ENCODE assay signal across 12 mouse cellular contexts in genomic region chr1:156584175-156584574, GRCm38 (mm10). TPM values are rescaled to one million over a fixed set of nuclear protein-coding genes. Genes with fewer than 3 reads are reported as not detected.
A peak's percentile ranks its signal among the peaks of the same experiment; 100 is the strongest.
DNase-seq lines count a peak whose midpoint lies in the region; ATAC-seq and TF ChIP-seq lines count a peak whose summit lies in the region.
"Had no signal": no experiment of that assay in that cellular context is flagged by ENCODE, and none has a peak within 500 bp of the region (broad histone marks: within the 10 kb centered on the region; RNA-seq: fewer than 3 reads in every experiment).

No protein-coding gene starts in this region.

- H3K27ac ChIP-seq in forebrain, postnatal 0 days (ENCODE audit: low read depth, low read length): no peak overlapping the region
- H3K27ac ChIP-seq in forebrain, embryonic 12.5 days: no peak overlapping the region
- H3K27ac ChIP-seq in liver, postnatal 0 days (ENCODE audit: low read depth): no peak overlapping the region
- no peak overlapping the region for H3K27ac ChIP-seq in liver, embryonic 11.5 days (ENCODE audit: low read depth, low read length)
- H3K27ac ChIP-seq: forebrain, embryonic 13.5 days; hindbrain, embryonic 12.5 days had no signal

- H3K27me3 ChIP-seq in forebrain, postnatal 0 days (ENCODE audit: insufficient read depth, low read length): no peaks in the 10 kb centered on the region
- H3K27me3 ChIP-seq in forebrain, embryonic 12.5 days: no peaks in the 10 kb centered on the region
- no peaks in the 10 kb centered on the region for H3K27me3 ChIP-seq in liver, postnatal 0 days (ENCODE audit: insufficient read depth, low read length)
- H3K27me3 ChIP-seq in liver, embryonic 11.5 days (replicated peaks; ENCODE audit: control insufficient read depth, insufficient read depth, low read length): no peaks in the 10 kb centered on the region
- H3K27me3 ChIP-seq: forebrain, embryonic 13.5 days; hindbrain, embryonic 12.5 days had no signal

- H3K9ac ChIP-seq in forebrain, postnatal 0 days: no peak overlapping the region
- H3K9ac ChIP-seq in forebrain, embryonic 12.5 days: no peak overlapping the region
- no peak overlapping the region for H3K9ac ChIP-seq in liver, postnatal 0 days (replicated peaks)
- H3K9ac ChIP-seq in liver, embryonic 11.5 days (ENCODE audit: low read depth, low read length): no peak overlapping the region
- H3K9ac ChIP-seq: forebrain, embryonic 13.5 days; hindbrain, embryonic 12.5 days had no signal

- H3K4me3 ChIP-seq in forebrain, postnatal 0 days (ENCODE audit: low read depth, low read length): no peak overlapping the region
- H3K4me3 ChIP-seq in forebrain, embryonic 12.5 days (replicated peaks): no peak overlapping the region
- no peak overlapping the region for H3K4me3 ChIP-seq in liver, postnatal 0 days (ENCODE audit: low read depth, low read length)
- H3K4me3 ChIP-seq in liver, embryonic 11.5 days (ENCODE audit: low read depth, low read length): no peak overlapping the region
- H3K4me3 ChIP-seq: forebrain, embryonic 13.5 days; hindbrain, embryonic 12.5 days had no signal

- WGBS in forebrain, postnatal 0 days: 70% methylated on average over 1 of the region's 1 CpGs
- WGBS in forebrain, embryonic 12.5 days: 90% methylated on average over 1 of the region's 1 CpGs
- 53% methylated on average over 1 of the region's 1 CpGs for WGBS in liver, postnatal 0 days (ENCODE audit: insufficient replicate concordance)
- 74% methylated on average over 1 of the region's 1 CpGs for WGBS in liver, embryonic 11.5 days

- H3K9me3 ChIP-seq in forebrain, postnatal 0 days (ENCODE audit: low read length): no peaks in the 10 kb centered on the region
- H3K9me3 ChIP-seq in forebrain, embryonic 12.5 days: 0 out of 2 replicates have a peak, but pooled peaks cover 3% of the 10 kb centered on the region
- H3K9me3 ChIP-seq in liver, postnatal 0 days (ENCODE audit: low read length): no peaks in the 10 kb centered on the region
- no peaks in the 10 kb centered on the region for H3K9me3 ChIP-seq in liver, embryonic 11.5 days (ENCODE audit: control insufficient read depth, low read length)
- H3K9me3 ChIP-seq: forebrain, embryonic 13.5 days; hindbrain, embryonic 12.5 days had no signal

- H3K4me2 ChIP-seq in forebrain, postnatal 0 days (ENCODE audit: low read depth): no peak overlapping the region
- H3K4me2 ChIP-seq in forebrain, embryonic 12.5 days: no peak overlapping the region
- no peak overlapping the region for H3K4me2 ChIP-seq in liver, postnatal 0 days (ENCODE audit: low read depth, low read length)
- H3K4me2 ChIP-seq in liver, embryonic 11.5 days: no peak overlapping the region
- H3K4me2 ChIP-seq: forebrain, embryonic 13.5 days; hindbrain, embryonic 12.5 days had no signal

- 0 out of 2 replicates have a peak, but pooled peaks cover 6% of the 10 kb centered on the region for H3K4me1 ChIP-seq in forebrain, postnatal 0 days (ENCODE audit: insufficient read depth)
- 0 out of 2 replicates have a peak, but pooled peaks cover 7% of the 10 kb centered on the region for H3K4me1 ChIP-seq in forebrain, embryonic 12.5 days
- H3K4me1 ChIP-seq in liver, postnatal 0 days (ENCODE audit: insufficient read depth): no peaks in the 10 kb centered on the region
- H3K4me1 ChIP-seq in liver, embryonic 11.5 days (replicated peaks; ENCODE audit: control insufficient read depth, insufficient read depth, low read length): no peaks in the 10 kb centered on the region
- H3K4me1 ChIP-seq: hindbrain, embryonic 12.5 days had no signal

- peak; percentile 24 for DNase-seq in forebrain, postnatal 0 days
- no peak for DNase-seq in liver, postnatal 0 days
- no peak for DNase-seq in liver, embryonic 11.5 days (ENCODE audit: low spot score)
- DNase-seq in CD4-positive, CD25-positive, alpha-beta regulatory T cell, adult 2 months (ENCODE audit: low read depth, low spot score): peak; percentile 47
- no peak for DNase-seq in thymus, adult 18-20 months
- DNase-seq in frontal cortex, postnatal 10 days (ENCODE audit: low spot score in 2 of 2): no peak
- DNase-seq: kidney, postnatal 14 days; thymus, postnatal 25 days had no signal

- no peaks in the 10 kb centered on the region for H3K36me3 ChIP-seq in forebrain, postnatal 0 days (ENCODE audit: insufficient read depth)
- H3K36me3 ChIP-seq in forebrain, embryonic 12.5 days (replicated peaks): no peaks in the 10 kb centered on the region
- H3K36me3 ChIP-seq in liver, postnatal 0 days (replicated peaks; ENCODE audit: insufficient read depth, low read length): no peaks in the 10 kb centered on the region
- H3K36me3 ChIP-seq in liver, embryonic 11.5 days (ENCODE audit: control insufficient read depth, insufficient read depth, low read length): no peaks in the 10 kb centered on the region
- H3K36me3 ChIP-seq: hindbrain, embryonic 12.5 days had no signal

- TF ChIP-seq EP300 in liver, postnatal 0 days (IDR thresholded peaks at IDR 0.05; ENCODE audit: low read depth): no peak

- no peak; the same call in 1 of the 2 replicates for ATAC-seq in forebrain, postnatal 0 days
- ATAC-seq in forebrain, embryonic 12.5 days (ENCODE audit: low FRiP score): no peak
- ATAC-seq in liver, postnatal 0 days: no peak
- no peak for ATAC-seq in liver, embryonic 11.5 days (replicated peaks; ENCODE audit: low FRiP score)
- peak; percentile 82 for ATAC-seq in common myeloid progenitor, adult 5-6 weeks (replicated peaks; ENCODE audit: low read depth, poor library complexity, severe bottlenecking)
- ATAC-seq: forebrain, embryonic 13.5 days had no signal

- TF ChIP-seq CTCF in forebrain, postnatal 0 days (IDR thresholded peaks at IDR 0.05; ENCODE audit: low read depth): peak; percentile 60
- TF ChIP-seq CTCF in liver, postnatal 0 days (IDR thresholded peaks at IDR 0.05; ENCODE audit: low read depth): peak; percentile 59

RNA-seq across cellular contexts. Expression of gene Abl2, which starts 25.6 kb away (rescaled TPM):
- total RNA-seq in forebrain, postnatal 0 days (2014; rRNA removed): 21.4 and 29.2 TPM in 2 replicates
- polyA plus RNA-seq in forebrain, postnatal 0 days (2015; fragmentation: Nextera tagmentation; extraction: Ambion mirVana): 2.8 and 4.6 TPM in 2 replicates
- polyA plus RNA-seq in forebrain, embryonic 12.5 days (2016; fragmentation: Nextera tagmentation; extraction: Ambion mirVana): 6.6 and 7.2 TPM in 2 replicates
- polyA plus RNA-seq in liver, postnatal 0 days (2015; fragmentation: Nextera tagmentation; extraction: Ambion mirVana): 0.88 and 0.89 TPM in 2 replicates
- 3.0 and 4.0 TPM in 2 replicates for polyA plus RNA-seq in liver, embryonic 11.5 days (2014; fragmentation: Nextera tagmentation; extraction: Ambion mirVana)
- 19.7 and 21.1 TPM in 2 replicates for total RNA-seq in common myeloid progenitor, adult 5-6 weeks (2017)

Comparison
In these comparisons a context has a peak if more than half of its experiments do, and no peak if none do; other contexts are left out.
1. DNase-seq: peak in forebrain, postnatal 0 days (single experiment) and CD4-positive, CD25-positive, alpha-beta regulatory T cell, adult 2 months (single experiment); none in liver, postnatal 0 days (single experiment), liver, embryonic 11.5 days (single experiment), thymus, adult 18-20 months (0 of 2) and frontal cortex, postnatal 10 days (0 of 2).